Mouse (Mus musculus): ENCODE measurements around the gene Nmd3. TPM values are rescaled to one million over a fixed set of nuclear protein-coding genes. Genes with fewer than 3 reads are reported as not detected.

Gene Nmd3
- 10 to 100 TPM; 51.5 to 52.2 TPM for total RNA-seq (2021)

GRCm38 (mm10) chr3:69721814-69722186, at the start of gene Nmd3:
Gene Nmd3, plus strand, starts transcription at chr3:69721985.
- intact Hi-C loops (cut with DNase I), result loop anchor here (5.0 kb wide), 1 partner anchor 224 kb away; no protein-coding TSS in a partner anchor
- peak; percentile 85 to 91 for DNase-seq (ENCODE audit: low spot score in 2 of 2)

GRCm38 (mm10) chr3:69673351-69673750, 48.4 kb upstream of the Nmd3 start:
- intact Hi-C loops (cut with DNase I), result no loop called here
- DNase-seq (ENCODE audit: low spot score in 2 of 2), result peak; percentile 20 to 85

- no peak for DNase-seq (ENCODE audit: low spot score in 2 of 2)
- intact Hi-C loops (cut with DNase I), result no loop called here
These were observed 47.6 kb upstream of the Nmd3 start for GRCm38 (mm10) chr3:69674206-69674605.

- intact Hi-C loops (cut with DNase I), result no loop called here
- no peak for DNase-seq (ENCODE audit: low spot score in 2 of 2)
These were observed 32.0 kb upstream of the Nmd3 start for GRCm38 (mm10) chr3:69689791-69690190.

GRCm38 (mm10) chr3:69690939-69691338, 30.8 kb upstream of the Nmd3 start:
- intact Hi-C loops (cut with DNase I), result no loop called here
- no peak for DNase-seq (ENCODE audit: low spot score in 2 of 2)

- DNase-seq (ENCODE audit: low spot score in 2 of 2), result no peak
These were observed 21.8 kb upstream of the Nmd3 start for GRCm38 (mm10) chr3:69699851-69700500.

GRCm38 (mm10) chr3:69701905-69702304, 19.9 kb upstream of the Nmd3 start:
- DNase-seq (ENCODE audit: low spot score in 2 of 2), result peak; percentile 9 to 37
- intact Hi-C loops (cut with DNase I), result loop anchor here (5.0 kb wide), 4 partner anchors 105 to 465 kb away; partner anchors contain the start of gene B3galnt1

More at GRCm38 (mm10) chr3:69699851-69700500, 21.8 kb upstream of the Nmd3 start:
- intact Hi-C loops (cut with DNase I), result loop anchor here (5.0 kb wide), 4 partner anchors 103 to 463 kb away; partner anchors contain the start of gene B3galnt1

- no peak for DNase-seq (ENCODE audit: low spot score in 2 of 2)
- intact Hi-C loops (cut with DNase I), result loop anchor here (5.0 kb wide), 4 partner anchors 105 to 465 kb away; partner anchors contain the start of gene B3galnt1
These were observed 19.4 kb upstream of the Nmd3 start for GRCm38 (mm10) chr3:69702421-69702820.

- DNase-seq (ENCODE audit: low spot score in 2 of 2), result no peak
- intact Hi-C loops (cut with DNase I), result no loop called here
These were observed 12.5 kb upstream of the Nmd3 start for GRCm38 (mm10) chr3:69709043-69709929.

- no peak for DNase-seq (ENCODE audit: low spot score in 2 of 2)
- intact Hi-C loops (cut with DNase I), result no loop called here
These were observed 9.7 kb upstream of the Nmd3 start for GRCm38 (mm10) chr3:69711907-69712600.

- DNase-seq (ENCODE audit: low spot score in 2 of 2), result no peak
- intact Hi-C loops (cut with DNase I), result no loop called here
These were observed 4.3 kb upstream of the Nmd3 start for GRCm38 (mm10) chr3:69717476-69717875.

GRCm38 (mm10) chr3:69722187-69722867, 542 bp downstream of the Nmd3 start:
- intact Hi-C loops (cut with DNase I), result loop anchor here (5.0 kb wide), 1 partner anchor 225 kb away; no protein-coding TSS in a partner anchor
- DNase-seq (ENCODE audit: low spot score in 2 of 2), result peak; percentile 30 to 31

- DNase-seq (ENCODE audit: low spot score in 2 of 2), result no peak
- intact Hi-C loops (cut with DNase I), result loop anchor here (5.0 kb wide), 1 partner anchor 226 kb away; no protein-coding TSS in a partner anchor
These were observed 1.4 kb downstream of the Nmd3 start for GRCm38 (mm10) chr3:69723161-69723560.

GRCm38 (mm10) chr3:69730930-69731329, 9.1 kb downstream of the Nmd3 start:
- intact Hi-C loops (cut with DNase I), result no loop called here
- DNase-seq (ENCODE audit: low spot score in 2 of 2), result no peak

GRCm38 (mm10) chr3:69733939-69734338, 12.2 kb downstream of the Nmd3 start:
- no peak for DNase-seq (ENCODE audit: low spot score in 2 of 2)
- intact Hi-C loops (cut with DNase I), result no loop called here

GRCm38 (mm10) chr3:69755192-69755591, 33.4 kb downstream of the Nmd3 start:
- intact Hi-C loops (cut with DNase I), result no loop called here
- no peak for DNase-seq (ENCODE audit: low spot score in 2 of 2)

GRCm38 (mm10) chr3:69755968-69756367, 34.2 kb downstream of the Nmd3 start:
- intact Hi-C loops (cut with DNase I), result loop anchor here (1.0 kb wide), 1 partner anchor 142 kb away; no protein-coding TSS in a partner anchor
- no peak for DNase-seq (ENCODE audit: low spot score in 2 of 2)

- intact Hi-C loops (cut with DNase I), result loop anchor here (1.0 kb wide), 1 partner anchor 142 kb away; no protein-coding TSS in a partner anchor
- DNase-seq (ENCODE audit: low spot score in 2 of 2), result peak; percentile 74 to 83
These were observed 34.7 kb downstream of the Nmd3 start for GRCm38 (mm10) chr3:69756499-69756898.

GRCm38 (mm10) chr3:69757456-69757855, 35.7 kb downstream of the Nmd3 start:
- intact Hi-C loops (cut with DNase I), result no loop called here
- no peak for DNase-seq (ENCODE audit: low spot score in 2 of 2)
